ENCODE assay signal across 17 mouse cellular contexts in the genomic region with DNA sequence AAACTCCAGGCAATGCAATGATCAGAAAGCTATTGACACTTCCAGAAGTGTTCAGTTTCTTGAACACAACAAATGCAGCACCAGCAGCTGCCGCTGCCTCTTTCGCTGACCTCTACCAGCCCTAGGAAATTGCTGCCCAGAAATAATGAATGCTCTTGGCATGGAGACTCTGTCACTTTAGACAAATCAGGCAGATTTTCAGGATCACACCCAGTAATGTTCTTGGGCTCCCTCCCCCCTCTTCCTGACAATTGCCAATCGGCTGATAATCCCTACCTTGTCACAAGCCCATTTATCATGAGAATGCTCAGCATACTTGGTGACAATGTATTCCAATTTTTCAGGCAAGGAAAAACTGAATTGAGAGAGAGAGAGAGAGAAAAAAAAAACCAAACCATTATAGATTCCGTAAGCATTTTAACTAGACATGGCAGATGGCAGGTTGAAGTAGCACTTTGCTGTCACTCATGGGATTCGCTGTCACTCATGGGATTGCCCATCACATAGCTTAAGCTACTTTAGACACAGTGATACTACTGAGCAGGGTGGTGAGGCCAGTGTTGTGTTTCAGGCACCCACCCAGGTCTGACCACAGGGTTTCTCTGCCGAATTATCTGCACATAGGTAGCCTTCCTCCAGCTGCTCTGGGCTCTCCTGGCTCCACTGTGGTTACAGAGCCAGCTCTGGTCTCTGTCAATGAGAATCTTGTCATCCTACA.
A peak's percentile ranks its signal among the peaks of the same experiment; 100 is the strongest.
DNase-seq lines count a peak whose midpoint lies in the region; ATAC-seq and TF ChIP-seq lines count a peak whose summit lies in the region.
"Had no signal": no experiment of that assay in that cellular context is flagged by ENCODE, and none has a peak within 500 bp of the region (broad histone marks: within the 10 kb centered on the region; RNA-seq: fewer than 3 reads in every experiment).

No protein-coding gene starts in this region.

- no peak overlapping the region for H3K27ac ChIP-seq in cerebellum, adult 2 months (ENCODE audit: insufficient read depth, low read length)
- no peak overlapping the region for H3K27ac ChIP-seq in hindbrain, embryonic 16.5 days (ENCODE audit: low read depth, low read length)
- H3K27ac ChIP-seq: embryonic facial prominence, embryonic 12.5 days; heart, embryonic 13.5 days; limb, embryonic 10.5 days; liver, embryonic 12.5 days; lung, embryonic 15.5 days had no signal

- H3K4me3 ChIP-seq in cerebellum, adult 2 months (replicated peaks; ENCODE audit: insufficient read depth, low read depth, low read length) = no peak overlapping the region
- H3K4me3 ChIP-seq in hindbrain, embryonic 16.5 days (ENCODE audit: low read length) = no peak overlapping the region
- H3K4me3 ChIP-seq: embryonic facial prominence, embryonic 12.5 days; heart, embryonic 13.5 days; limb, embryonic 10.5 days; liver, embryonic 12.5 days; lung, embryonic 15.5 days had no signal

- H3K4me1 ChIP-seq in cerebellum, adult 2 months (ENCODE audit: control insufficient read depth, insufficient read depth, low read length) = no peaks in the 10 kb centered on the region
- no peaks in the 10 kb centered on the region for H3K4me1 ChIP-seq in hindbrain, embryonic 16.5 days (ENCODE audit: control insufficient read depth, insufficient read depth, low read depth, low read length)
- H3K4me1 ChIP-seq: embryonic facial prominence, embryonic 12.5 days; heart, embryonic 13.5 days; limb, embryonic 10.5 days; liver, embryonic 12.5 days had no signal

- H3K9me3 ChIP-seq in hindbrain, embryonic 16.5 days (ENCODE audit: control insufficient read depth, low read length) = no peaks in the 10 kb centered on the region
- H3K9me3 ChIP-seq: embryonic facial prominence, embryonic 12.5 days; heart, embryonic 13.5 days; limb, embryonic 10.5 days; liver, embryonic 12.5 days; lung, embryonic 15.5 days had no signal

- no peak overlapping the region for H3K4me2 ChIP-seq in hindbrain, embryonic 16.5 days (ENCODE audit: low read length)
- H3K4me2 ChIP-seq: embryonic facial prominence, embryonic 12.5 days; heart, embryonic 13.5 days; liver, embryonic 12.5 days; lung, embryonic 15.5 days had no signal

- TF ChIP-seq POLR2A in cerebellum, adult 2 months (IDR thresholded peaks at IDR 0.05; ENCODE audit: borderline replicate concordance, insufficient read depth, low read length) = no peak

- 23% methylated on average over 6 of the region's 6 CpGs for WGBS in cerebellum, adult 2 months
- WGBS in hindbrain, embryonic 16.5 days = 53% methylated on average over 6 of the region's 6 CpGs

- H3K36me3 ChIP-seq in hindbrain, embryonic 16.5 days (ENCODE audit: control insufficient read depth, insufficient read depth, low read length) = no peaks in the 10 kb centered on the region
- H3K36me3 ChIP-seq: embryonic facial prominence, embryonic 12.5 days; heart, embryonic 13.5 days; limb, embryonic 10.5 days; liver, embryonic 12.5 days; lung, embryonic 15.5 days had no signal

- no peaks in the 10 kb centered on the region for H3K27me3 ChIP-seq in cerebellum, adult 2 months (ENCODE audit: control insufficient read depth, insufficient read depth, low read length)
- H3K27me3 ChIP-seq in hindbrain, embryonic 16.5 days (replicated peaks; ENCODE audit: control insufficient read depth, insufficient read depth, low read length) = no peaks in the 10 kb centered on the region
- H3K27me3 ChIP-seq: embryonic facial prominence, embryonic 12.5 days; heart, embryonic 13.5 days; liver, embryonic 12.5 days; lung, embryonic 15.5 days had no signal

- H3K9ac ChIP-seq in hindbrain, embryonic 16.5 days (ENCODE audit: low read depth, low read length) = no peak overlapping the region
- H3K9ac ChIP-seq: embryonic facial prominence, embryonic 12.5 days; heart, embryonic 13.5 days; liver, embryonic 12.5 days; lung, embryonic 15.5 days had no signal

- no peak for TF ChIP-seq CTCF in cerebellum, adult 2 months (IDR thresholded peaks at IDR 0.05; ENCODE audit: borderline replicate concordance, insufficient read depth, low read depth, low read length)

- peak; percentile 76 for ATAC-seq in hindbrain, embryonic 16.5 days
- ATAC-seq: liver, embryonic 12.5 days had no signal

- intact Hi-C loops in left cerebral cortex, postnatal 4 days (cut with DNase I) = loop anchor here (10.0 kb wide), 2 partner anchors 227 to 257 kb away; no protein-coding TSS in a partner anchor
- intact Hi-C loops in left cerebral cortex, postnatal 14 days (cut with DNase I) = loop anchor here (10.0 kb wide), 1 partner anchor 227 kb away; no protein-coding TSS in a partner anchor

- peak; percentile 12 to 18 for DNase-seq in cerebellum, postnatal 14 days
- no peak for DNase-seq in cerebellum, adult 2 months
- DNase-seq in left cerebral cortex, postnatal 4 days = peak; percentile 13
- no peak for DNase-seq in left cerebral cortex, postnatal 14 days (ENCODE audit: low spot score in 2 of 2)
- DNase-seq in brain, embryonic 18.5 days (ENCODE audit: low read depth, low spot score) = peak; percentile 22
- no peak for DNase-seq in right cerebral cortex, postnatal 36 days (ENCODE audit: low spot score in 2 of 2)
- DNase-seq in spleen, postnatal 10 days (ENCODE audit: low spot score in 2 of 2) = no peak
- DNase-seq: kidney, adult 18-20 months; kidney, postnatal 4 days; layer of hippocampus, postnatal 36 days; right cerebral cortex, postnatal 14 days had no signal

Comparison
In these comparisons a context has a peak if more than half of its experiments do, and no peak if none do; other contexts are left out.
1. DNase-seq: peak in cerebellum, postnatal 14 days (2 of 2), left cerebral cortex, postnatal 4 days (single experiment) and brain, embryonic 18.5 days (single experiment); none in cerebellum, adult 2 months (0 of 2), left cerebral cortex, postnatal 14 days (0 of 2), right cerebral cortex, postnatal 36 days (0 of 2) and spleen, postnatal 10 days (0 of 2).